Comparison of ENCODE assay signal across 8 mouse cellular contexts in genomic region chr14:25317680-25318471, GRCm38 (mm10).
DNase-seq lines count a peak whose midpoint lies in the region; ATAC-seq and TF ChIP-seq lines count a peak whose summit lies in the region.

No protein-coding gene starts in this region.

- TF ChIP-seq POLR2A in cerebellum, adult 2 months (IDR thresholded peaks at IDR 0.05; ENCODE audit: borderline replicate concordance, insufficient read depth, low read length) = no peak

- DNase-seq in ES-E14 (ENCODE audit: low read depth, low spot score) = peak; percentile 85
- peak; percentile 73 to 74 for DNase-seq in cerebellum, adult 2 months
- DNase-seq in hindbrain, embryonic 14.5 days (ENCODE audit: low spot score) = peak; percentile 81
- DNase-seq in layer of hippocampus, postnatal 36 days = peak; percentile 84 to 88
- peak; percentile 71 for DNase-seq in lung, postnatal 0 days (ENCODE audit: low spot score)
- DNase-seq in right cerebral cortex, adult 2 months (ENCODE audit: low spot score in 2 of 2) = peak; percentile 69 to 80

- H3K27me3 ChIP-seq in cerebellum, adult 2 months (ENCODE audit: control insufficient read depth, insufficient read depth, low read length) = no peaks in the 10 kb centered on the region
- H3K27me3 ChIP-seq in hindbrain, embryonic 14.5 days (ENCODE audit: control insufficient read depth, insufficient read depth, low read length) = no peaks in the 10 kb centered on the region
- no peaks in the 10 kb centered on the region for H3K27me3 ChIP-seq in lung, postnatal 0 days (replicated peaks; ENCODE audit: insufficient read depth, low read length)

- no peaks in the 10 kb centered on the region for H3K9me3 ChIP-seq in ES-E14 (ENCODE audit: control insufficient read depth, insufficient read depth, low read depth, low read length)
- no peaks in the 10 kb centered on the region for H3K9me3 ChIP-seq in hindbrain, embryonic 14.5 days (ENCODE audit: control insufficient read depth, low read length)
- H3K9me3 ChIP-seq in lung, postnatal 0 days (ENCODE audit: low read length) = no peaks in the 10 kb centered on the region

- peak; percentile 53 for ATAC-seq in frontal cortex, adult (ENCODE audit: low TSS enrichment)
- peak; percentile 85 for ATAC-seq in hindbrain, embryonic 14.5 days (ENCODE audit: low FRiP score)
- ATAC-seq in lung, postnatal 0 days = peak; percentile 68
- ATAC-seq in megakaryocyte progenitor cell, adult 5-6 weeks (replicated peaks; ENCODE audit: poor library complexity) = no peak

- TF ChIP-seq CTCF in cerebellum, adult 2 months (IDR thresholded peaks at IDR 0.05; ENCODE audit: borderline replicate concordance, insufficient read depth, low read depth, low read length) = no peak
- TF ChIP-seq CTCF in lung, postnatal 0 days (IDR thresholded peaks at IDR 0.05) = no peak

- H3K27ac ChIP-seq in ES-E14 (ENCODE audit: insufficient read depth, low read depth, low read length, poor library complexity, severe bottlenecking) = no peak overlapping the region
- H3K27ac ChIP-seq in cerebellum, adult 2 months (ENCODE audit: insufficient read depth, low read length) = no peak overlapping the region
- H3K27ac ChIP-seq in hindbrain, embryonic 14.5 days = peak overlapping the region; percentile 77
- H3K27ac ChIP-seq in lung, postnatal 0 days (ENCODE audit: low read length) = no peak overlapping the region

- H3K36me3 ChIP-seq in ES-E14 (ENCODE audit: control insufficient read depth, insufficient read depth, low read length, poor library complexity, severe bottlenecking) = no peaks in the 10 kb centered on the region
- H3K36me3 ChIP-seq in hindbrain, embryonic 14.5 days (replicated peaks; ENCODE audit: control insufficient read depth, insufficient read depth) = no peaks in the 10 kb centered on the region
- no peaks in the 10 kb centered on the region for H3K36me3 ChIP-seq in lung, postnatal 0 days (ENCODE audit: insufficient read depth, low read length)

- H3K4me3 ChIP-seq in ES-E14 (ENCODE audit: insufficient read depth in 1 of 2, low read depth in 1 of 2, low read length in 2 of 2, poor library complexity in 1 of 2, severe bottlenecking in 1 of 2) = peak overlapping the region; percentile 22 to 48; a peak in 3 of 4 replicates
- no peak overlapping the region for H3K4me3 ChIP-seq in cerebellum, adult 2 months (replicated peaks; ENCODE audit: insufficient read depth, low read depth, low read length)
- H3K4me3 ChIP-seq in hindbrain, embryonic 14.5 days (replicated peaks; ENCODE audit: low read length) = 0 out of 2 replicates have a peak overlapping the region, but pooled peaks have one; percentile 2
- no peak overlapping the region for H3K4me3 ChIP-seq in lung, postnatal 0 days (ENCODE audit: low read depth, low read length)

- in situ Hi-C loops in ES-E14 (cut with MboI; ENCODE audit: low sequenced_read_pairs in 2 of 2, unreplicated experiment in 2 of 2) = no loop called here

- H3K4me1 ChIP-seq in ES-E14 (ENCODE audit: control insufficient read depth in 2 of 2, insufficient read depth in 2 of 2, low read length in 2 of 2, poor library complexity in 1 of 2) = peaks cover 0 to 12% of the 10 kb centered on the region in 2 experiments; a peak in 3 of 4 replicates
- peaks cover 36% of the 10 kb centered on the region for H3K4me1 ChIP-seq in cerebellum, adult 2 months (ENCODE audit: control insufficient read depth, insufficient read depth, low read length)
- peaks cover 29% of the 10 kb centered on the region for H3K4me1 ChIP-seq in hindbrain, embryonic 14.5 days (replicated peaks; ENCODE audit: control insufficient read depth, insufficient read depth, low read length)
- H3K4me1 ChIP-seq in lung, postnatal 0 days (ENCODE audit: insufficient read depth, low read depth, low read length) = peaks cover 7% of the 10 kb centered on the region; the same call in 1 of the 2 replicates

- peak overlapping the region; percentile 40 for H3K4me2 ChIP-seq in hindbrain, embryonic 14.5 days (replicated peaks)
- H3K4me2 ChIP-seq in lung, postnatal 0 days (replicated peaks; ENCODE audit: low read depth, low read length) = peak overlapping the region; percentile 44

- 35% methylated on average over 37 of the region's 37 CpGs for WGBS in cerebellum, adult 2 months
- WGBS in hindbrain, embryonic 14.5 days = 3% methylated on average over 37 of the region's 37 CpGs
- 10% methylated on average over 32 of the region's 37 CpGs for WGBS in lung, postnatal 0 days

- no peak for TF ChIP-seq EP300 in lung, postnatal 0 days (IDR thresholded peaks at IDR 0.05)

- peak overlapping the region; percentile 34 for H3K9ac ChIP-seq in ES-E14 (ENCODE audit: insufficient read depth, low read depth, low read length, poor library complexity, severe bottlenecking)
- peak overlapping the region; percentile 37 for H3K9ac ChIP-seq in hindbrain, embryonic 14.5 days
- 0 out of 2 replicates have a peak overlapping the region, but pooled peaks have one; percentile 30 for H3K9ac ChIP-seq in lung, postnatal 0 days (replicated peaks; ENCODE audit: low read depth)

TF ChIP-seq in ES-E14, 5 proteins besides CTCF, POLR2A, EP300 and RAD21:
- TF ChIP-seq ZNF384 (IDR thresholded peaks at IDR 0.05; ENCODE audit: low read depth, low read length) (no peak), CHD2 (IDR thresholded peaks at IDR 0.05; ENCODE audit: low read depth, low read length) (no peak), HCFC1 (IDR thresholded peaks at IDR 0.05; ENCODE audit: borderline replicate concordance, insufficient read depth, low read length) (no peak), ZC3H11A (IDR thresholded peaks at IDR 0.05; ENCODE audit: borderline replicate concordance, low read depth, low read length) (no peak), MAFK (IDR thresholded peaks at IDR 0.05; ENCODE audit: insufficient read depth, low read depth, low read length) (no peak)

Comparison
In these comparisons a context has a peak if more than half of its experiments do, and no peak if none do; other contexts are left out.
1. H3K4me3 ChIP-seq: peak in ES-E14 (2 of 2) and hindbrain, embryonic 14.5 days (single experiment); none in cerebellum, adult 2 months (single experiment) and lung, postnatal 0 days (single experiment).
2. Peak in every context shown above with its lines, with median percentiles within 50 percentile points of each other: DNase-seq and H3K9ac ChIP-seq.